Mouse (Mus musculus): ENCODE results near the gene Nkrf.
"Not testable (repeated sequence)": the region's sequence is repeated elsewhere in the genome, so short reads cannot be mapped to it uniquely, and the experiment has no call there.

Gene Nkrf

GRCm38 (mm10) chrX:36902321-36903114, at the start of gene Nkrf:
TSS of gene Nkrf (minus strand) at chrX:36902899.
- DNase-seq (ENCODE audit: low spot score), result no peak

DNA sequence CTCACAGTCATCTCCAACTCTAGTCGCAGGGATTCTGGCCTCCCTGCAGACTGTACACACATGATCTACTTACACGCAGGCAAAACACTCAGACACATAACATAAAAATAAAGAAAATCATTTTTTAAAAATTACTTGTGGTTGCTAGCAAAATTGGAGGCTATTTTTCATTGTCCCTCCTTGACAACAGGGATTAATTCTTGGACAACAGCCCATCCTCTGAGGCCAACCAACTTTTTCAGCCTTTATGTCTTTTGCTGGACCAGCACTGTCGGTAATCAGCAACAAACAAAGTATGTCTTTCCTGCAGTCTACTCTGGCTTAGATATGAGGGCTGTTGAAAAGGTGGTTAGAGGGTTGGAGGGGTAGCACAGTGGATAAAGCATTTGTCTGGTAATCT, 38.4 kb upstream of the Nkrf start:
- no peak for DNase-seq (ENCODE audit: low spot score)

DNA sequence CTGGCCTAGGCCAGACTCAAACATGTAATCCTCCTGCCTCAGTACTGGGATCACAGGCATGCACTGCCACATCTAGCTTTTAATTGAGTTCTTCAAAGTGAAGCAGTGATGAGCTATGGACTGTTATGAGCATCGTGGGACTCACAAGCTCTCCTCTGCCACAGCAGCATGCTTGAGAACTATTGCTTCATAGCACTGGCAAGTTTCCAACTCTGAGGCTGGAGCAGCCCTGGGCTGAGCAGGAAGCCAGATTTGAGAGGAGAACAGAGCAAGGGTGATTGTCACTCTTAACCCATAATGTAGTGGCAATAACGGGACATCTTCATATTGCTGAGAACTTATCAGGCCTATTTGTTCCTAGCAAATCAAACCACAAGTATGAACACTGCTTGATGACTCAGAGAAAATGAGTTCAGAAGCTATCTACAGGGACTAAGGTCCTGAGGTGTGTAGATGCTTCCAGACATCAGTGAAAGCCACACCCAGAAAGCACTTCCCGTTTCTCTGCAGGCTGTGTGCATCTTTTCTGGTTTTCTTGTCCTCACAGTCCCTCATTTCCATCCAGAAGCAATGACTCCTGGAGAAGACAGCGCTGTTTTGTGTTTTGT, 37.2 kb upstream of the Nkrf start:
- DNase-seq (ENCODE audit: low spot score), result peak; percentile 28

GRCm38 (mm10) chrX:36935326-36935966, 32.7 kb upstream of the Nkrf start:
- DNase-seq (ENCODE audit: low spot score), result no peak

DNA sequence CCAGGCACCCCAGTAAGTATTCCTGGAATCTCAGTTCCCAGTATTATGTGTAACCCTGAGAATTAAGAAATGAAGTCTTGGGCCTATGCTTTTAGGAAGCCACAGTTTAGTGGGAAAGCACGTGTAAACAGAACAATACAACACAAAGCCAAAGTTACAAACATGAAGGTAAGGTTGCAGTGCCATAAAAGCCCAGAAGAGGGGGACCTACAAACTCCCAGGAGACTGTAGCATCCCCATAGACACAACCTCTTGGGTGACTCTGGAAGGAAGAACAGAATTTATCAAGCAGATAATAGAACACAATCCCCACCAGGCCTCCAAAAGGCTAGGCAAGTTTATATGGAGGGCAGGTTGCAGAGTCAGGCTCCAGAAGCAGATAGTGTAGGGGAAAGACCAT, 27.9 kb upstream of the Nkrf start:
- DNase-seq (ENCODE audit: low spot score), result no peak

- DNase-seq (ENCODE audit: low spot score), result no peak
These were observed 27.0 kb upstream of the Nkrf start for GRCm38 (mm10) chrX:36929694-36930093.

DNA sequence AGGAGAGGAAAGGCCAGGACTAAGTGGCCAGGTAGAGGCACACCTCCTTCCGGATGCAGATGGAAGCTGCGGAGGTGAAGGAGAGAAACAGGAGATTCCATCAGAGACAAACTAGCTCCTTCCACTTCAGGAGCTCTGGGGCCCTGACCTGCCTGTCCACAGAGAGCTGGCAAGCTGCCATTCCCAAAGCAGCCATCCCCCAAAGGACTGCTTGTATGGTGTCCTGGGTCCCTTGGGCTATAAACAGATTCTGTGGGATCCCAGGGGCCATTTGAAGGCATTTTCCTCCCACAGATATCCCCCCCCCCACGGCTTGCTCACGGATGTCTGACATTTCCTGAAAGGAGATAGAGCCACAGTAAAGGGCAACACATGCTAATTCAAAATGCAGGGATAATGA, 26.1 kb upstream of the Nkrf start:
- no peak for DNase-seq (ENCODE audit: low spot score)

DNA sequence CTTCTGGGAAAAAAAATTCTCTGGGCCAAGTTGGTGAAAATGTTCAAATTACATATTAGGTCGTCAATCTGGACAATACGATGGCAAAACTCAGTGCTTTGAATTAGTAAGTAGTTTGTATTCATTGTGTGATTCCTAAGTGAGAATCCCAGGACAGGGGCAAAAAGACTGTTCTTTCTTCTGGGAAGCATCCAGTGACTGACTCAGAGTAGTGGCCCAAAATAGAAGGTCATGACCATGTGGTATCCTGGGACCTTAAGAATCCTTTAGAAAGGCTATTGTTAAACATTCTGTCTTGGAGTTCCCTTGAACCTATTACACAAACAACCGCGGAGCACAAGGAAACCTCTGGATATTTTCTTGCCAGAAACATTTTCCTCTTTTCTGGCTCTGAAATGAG, 18.6 kb upstream of the Nkrf start:
- no peak for DNase-seq (ENCODE audit: low spot score)

DNA sequence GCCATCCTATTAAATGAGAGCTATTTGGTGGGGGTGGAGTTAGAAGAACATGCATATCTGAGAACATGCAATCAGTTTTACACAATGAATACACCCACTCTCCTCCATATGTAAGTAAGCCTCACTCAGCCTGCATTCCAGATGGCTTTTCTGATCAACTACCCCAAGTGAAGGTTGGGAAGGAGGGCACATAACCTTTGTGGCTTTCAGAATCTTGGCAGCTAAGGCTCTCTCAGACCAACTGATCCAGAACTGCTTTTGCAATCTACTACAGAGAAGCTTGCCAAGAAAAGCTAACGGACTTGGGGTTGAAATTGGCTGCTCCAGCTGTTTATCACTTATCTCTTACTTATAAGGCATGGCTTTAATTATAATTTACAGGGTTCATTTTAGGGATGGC, 15.1 kb upstream of the Nkrf start:
- DNase-seq (ENCODE audit: low spot score), result no peak

DNA sequence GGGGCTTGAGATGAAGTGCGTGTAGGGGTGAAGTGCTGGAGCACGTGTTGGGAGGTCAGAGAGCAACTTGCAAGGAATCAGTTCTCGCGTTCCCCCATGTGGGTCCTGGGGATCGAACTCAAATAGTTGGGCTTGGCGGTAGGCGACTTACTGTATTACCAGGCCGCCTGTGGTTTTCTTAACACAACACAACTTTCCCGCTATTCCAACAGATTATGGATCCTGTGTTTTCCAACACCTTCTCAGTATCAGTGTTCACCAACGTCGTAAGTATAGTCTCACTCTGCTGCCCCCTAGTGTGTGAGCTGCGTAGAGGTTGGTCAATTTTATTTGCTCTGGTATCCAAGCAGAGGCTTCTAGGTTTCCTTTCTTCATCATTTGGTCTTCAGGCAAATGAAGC, 8.6 kb upstream of the Nkrf start:
- no peak for DNase-seq (ENCODE audit: low spot score)

DNA sequence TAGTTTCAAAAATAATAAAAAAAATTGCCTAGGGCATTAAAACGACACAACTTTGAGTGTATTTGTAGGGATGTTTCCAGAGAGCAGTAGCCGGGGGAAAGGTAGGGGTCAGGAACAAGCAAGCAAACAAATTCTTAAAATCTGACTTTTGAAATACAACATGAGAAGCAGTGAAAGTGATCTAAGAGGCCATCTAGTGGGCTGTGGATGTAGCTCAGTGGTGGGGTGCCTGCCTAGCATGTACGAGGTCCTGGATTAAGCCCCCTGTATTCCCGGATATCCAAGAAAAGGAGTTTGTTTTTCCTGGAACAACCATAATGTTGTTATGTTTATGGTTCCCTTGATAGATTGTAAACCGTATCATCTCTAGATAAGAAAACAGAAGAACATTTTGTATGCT, 3.8 kb upstream of the Nkrf start:
- DNase-seq (ENCODE audit: low spot score), result no peak

- DNase-seq (ENCODE audit: low spot score), result peak; percentile 85
These were observed 543 bp upstream of the Nkrf start for GRCm38 (mm10) chrX:36903115-36903768.

DNA sequence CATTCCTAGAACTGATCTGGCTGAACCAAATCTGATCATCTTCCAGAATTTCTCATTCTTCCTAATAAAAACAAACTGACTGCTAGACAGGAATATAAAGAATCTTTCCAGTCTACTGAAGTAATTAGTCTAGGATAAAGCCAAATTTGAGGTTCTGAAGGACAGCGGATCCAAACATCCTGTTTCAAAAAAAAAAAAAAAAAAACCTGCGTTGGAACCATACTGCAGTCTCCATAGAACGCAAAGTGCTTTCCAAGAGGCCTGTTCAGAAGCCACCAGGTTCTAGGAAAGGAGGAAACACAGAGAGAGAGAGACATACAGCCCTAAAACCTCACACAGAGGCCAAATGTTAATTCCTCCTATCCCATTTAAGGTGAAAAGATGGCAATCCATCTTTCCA, 1.0 kb downstream of the Nkrf start:
- DNase-seq (ENCODE audit: low spot score), result no peak

DNA sequence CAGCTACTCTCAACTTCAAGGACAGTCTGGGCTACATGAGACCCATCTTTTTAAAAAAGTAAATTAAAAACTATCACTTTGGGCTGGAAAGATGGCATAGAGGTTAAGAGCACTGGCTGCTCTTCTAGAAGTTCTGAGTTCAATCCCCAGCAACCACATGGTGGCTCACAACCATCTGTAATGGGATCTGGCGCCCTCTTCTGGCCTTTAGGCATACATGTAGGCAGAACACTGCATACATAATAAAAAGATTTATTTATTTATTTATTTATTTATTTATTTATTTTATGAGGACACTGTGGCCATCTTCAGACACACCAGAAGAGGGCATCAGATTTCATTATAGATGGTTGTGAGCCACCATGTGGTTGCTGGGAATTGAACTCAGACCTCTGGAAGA, 3.8 kb downstream of the Nkrf start:
- not testable (repeated sequence) for DNase-seq (ENCODE audit: low spot score)

- no peak for DNase-seq (ENCODE audit: low spot score)
These were observed 18.0 kb downstream of the Nkrf start for GRCm38 (mm10) chrX:36884719-36885118.

- no peak for DNase-seq (ENCODE audit: low spot score)
These were observed 28.0 kb downstream of the Nkrf start for GRCm38 (mm10) chrX:36874704-36875128.

- peak; percentile 74 for DNase-seq (ENCODE audit: low spot score)
These were observed 28.5 kb downstream of the Nkrf start for GRCm38 (mm10) chrX:36874178-36874696.

DNA sequence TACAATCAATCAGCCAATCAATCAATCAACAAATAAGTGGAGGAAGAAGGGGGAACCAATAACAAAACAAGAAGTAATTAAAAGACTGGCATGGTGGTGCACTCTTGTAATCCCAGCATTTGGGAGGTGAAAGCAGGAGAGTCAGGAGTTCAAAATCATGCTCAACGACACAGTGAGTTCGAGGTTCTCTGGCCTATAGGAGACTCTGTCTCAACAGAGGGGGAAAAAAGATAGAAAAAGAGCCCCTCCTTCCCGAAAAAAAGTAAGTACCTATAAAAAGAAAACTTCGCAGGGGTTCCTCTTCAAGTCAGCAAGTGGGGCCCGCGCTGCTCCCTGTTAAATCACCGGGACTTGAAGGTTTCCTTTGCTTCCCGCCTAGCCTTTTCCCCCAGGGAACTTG, 28.9 kb downstream of the Nkrf start, which contains the start of the genes Ube2a and C330007P06Rik:
Gene Ube2a (plus strand): TSS at position 136 of the 400 bp plus-strand sequence.
Gene C330007P06Rik (minus strand): TSS at position 347 of the 400 bp plus-strand sequence.
- no peak for DNase-seq (ENCODE audit: low spot score)

DNA sequence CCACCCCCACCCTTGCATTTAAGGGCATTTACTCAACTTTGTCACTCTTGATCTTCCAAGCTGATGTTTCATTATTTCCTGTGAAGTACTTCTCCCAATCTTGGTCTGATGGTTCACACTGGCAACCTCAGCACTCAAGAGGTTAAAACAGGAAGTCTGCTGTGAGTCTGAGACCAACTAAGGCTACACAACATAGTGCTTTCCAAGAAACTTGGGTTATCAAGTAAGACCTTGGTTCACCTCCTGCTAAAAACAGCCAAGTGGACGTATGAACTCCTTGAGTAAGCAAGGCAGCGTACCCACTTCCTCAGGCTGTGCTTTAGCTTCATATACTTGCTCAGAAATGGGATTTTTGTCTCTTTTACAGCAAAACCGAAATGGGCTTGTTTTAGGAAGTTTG, 32.3 kb downstream of the Nkrf start:
- no peak for DNase-seq (ENCODE audit: low spot score)

DNA sequence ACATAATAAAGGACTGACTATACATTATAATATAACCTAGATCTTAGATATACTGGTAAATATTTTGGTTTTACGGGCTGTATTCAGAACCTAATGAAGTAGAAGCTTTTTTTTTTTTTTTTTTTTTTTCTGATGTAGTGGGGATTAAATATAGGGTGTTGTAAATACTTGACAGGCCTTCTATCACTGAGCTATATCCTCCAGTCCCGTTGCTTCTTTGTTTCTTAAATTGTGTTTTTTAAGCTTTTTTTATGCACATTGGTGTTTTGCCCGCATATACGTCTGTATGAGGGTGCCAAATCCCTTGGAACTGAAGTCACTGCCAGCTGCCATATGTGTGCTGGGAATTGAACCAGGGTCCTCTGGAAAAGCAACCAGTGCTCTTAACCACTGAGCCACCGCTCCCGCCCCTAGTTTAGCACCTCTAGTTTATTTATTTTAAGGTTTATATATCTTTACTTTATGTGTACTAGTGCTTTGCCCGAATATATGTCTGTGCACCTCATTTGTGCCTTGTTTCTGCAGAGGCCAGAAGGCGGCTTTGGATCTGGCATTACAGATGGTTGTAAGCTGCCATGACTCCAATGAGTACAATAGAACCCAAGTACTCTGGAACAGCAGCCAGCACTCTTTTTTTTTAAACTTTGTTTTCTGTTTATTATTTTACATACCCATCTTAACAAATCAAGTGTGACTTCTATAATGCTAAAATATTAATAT, 37.9 kb downstream of the Nkrf start:
- no peak for DNase-seq (ENCODE audit: low spot score)

GRCm38 (mm10) chrX:36863766-36864608, 38.7 kb downstream of the Nkrf start:
- DNase-seq (ENCODE audit: low spot score), result peak; percentile 62

Data from ovary, adult 18-20 months (tissue).